Mouse (Mus musculus): ENCODE measurements around the gene Ppp6r3.
"Not testable (repeated sequence)": the region's sequence is repeated elsewhere in the genome, so short reads cannot be mapped to it uniquely, and the experiment has no call there.

The Ppp6r3 gene

DNA sequence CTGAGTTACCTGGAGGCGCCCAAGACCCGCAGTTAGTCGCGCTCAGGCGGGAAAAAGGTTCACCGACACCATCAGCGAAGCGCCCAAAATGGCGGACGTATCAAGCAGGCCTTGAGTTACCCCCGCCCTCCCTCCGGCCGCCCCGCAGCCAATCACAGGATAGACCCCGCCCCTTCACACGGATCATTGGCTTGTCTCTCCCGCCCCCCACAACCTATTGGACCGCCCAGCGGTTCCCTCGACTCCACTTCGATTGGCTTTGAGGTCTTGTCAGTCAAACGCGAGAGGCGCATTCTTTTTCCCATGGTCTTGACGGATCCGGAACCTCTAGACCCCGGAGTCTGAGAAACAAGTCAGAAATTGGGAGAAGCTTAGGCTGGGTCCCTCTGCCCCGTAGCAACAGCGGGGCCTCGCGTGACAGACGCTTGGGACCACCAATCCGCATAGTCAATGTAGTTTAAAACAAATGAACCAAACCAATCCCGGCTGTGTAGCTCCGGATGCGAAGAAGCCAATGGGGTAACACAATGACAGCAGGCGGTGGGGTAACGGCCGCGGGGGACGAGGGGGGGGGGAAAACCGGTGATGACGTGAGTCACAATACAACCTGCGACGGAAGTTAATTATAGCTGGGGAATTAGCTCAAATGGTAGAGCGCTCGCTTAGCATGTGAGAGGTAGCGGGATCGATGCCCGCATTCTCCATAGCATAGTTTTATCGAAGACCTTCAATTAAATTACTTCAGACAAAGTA lies at the start of gene Ppp6r3:
TSS of gene Ppp6r3 (minus strand) at position 118 of the 753 bp plus-strand sequence.
- peak; percentile 98 for DNase-seq (ENCODE audit: extremely low spot score)

GRCm38 (mm10) chr19:3625111-3625510 lies 49.6 kb upstream of the Ppp6r3 start:
- no peak for DNase-seq (ENCODE audit: extremely low spot score)

DNA sequence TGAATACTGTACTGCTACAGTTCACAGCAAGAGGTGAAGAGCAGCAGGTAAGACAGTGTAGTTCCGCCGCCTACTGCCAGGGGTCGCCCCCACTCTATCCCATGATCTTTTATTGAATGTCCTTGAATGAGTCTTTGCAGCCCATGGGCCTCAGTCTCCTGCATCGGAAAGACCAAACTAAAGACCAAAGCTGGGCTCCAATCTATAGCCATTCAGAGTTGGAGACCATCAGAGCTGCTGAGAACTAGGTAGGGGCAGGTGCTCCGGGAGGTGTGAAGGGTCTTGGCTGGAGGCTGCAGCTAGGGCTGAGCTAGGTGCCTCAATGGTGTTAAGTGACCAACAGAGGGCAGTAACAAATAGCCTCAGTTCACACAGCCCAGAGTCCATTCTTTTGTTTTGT lies 48.3 kb upstream of the Ppp6r3 start:
- peak; percentile 58 for DNase-seq (ENCODE audit: extremely low spot score)

GRCm38 (mm10) chr19:3623294-3623693 lies 47.7 kb upstream of the Ppp6r3 start:
- DNase-seq (ENCODE audit: extremely low spot score) = no peak

DNA sequence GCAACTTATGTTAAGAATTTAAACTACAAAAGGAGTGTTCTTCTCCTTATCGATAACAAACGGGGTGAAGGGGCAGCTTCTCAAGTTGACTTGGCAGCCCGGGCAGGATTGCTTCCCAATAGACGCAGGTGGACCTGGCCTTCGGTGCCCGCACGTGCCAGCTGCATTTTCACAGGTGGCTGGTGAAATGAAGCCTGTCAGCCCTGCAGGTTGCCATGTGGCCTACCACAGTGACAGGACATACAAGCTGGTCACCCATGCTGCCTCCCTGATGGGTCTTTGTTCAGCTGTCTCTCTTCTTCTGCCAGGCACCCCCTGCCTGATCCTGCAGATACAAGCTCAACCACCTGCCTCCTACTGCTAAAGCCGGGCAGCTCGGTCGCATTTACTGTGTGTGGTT lies 45.3 kb upstream of the Ppp6r3 start:
- DNase-seq (ENCODE audit: extremely low spot score) = no peak

- DNase-seq (ENCODE audit: extremely low spot score) = no peak
Measured at GRCm38 (mm10) chr19:3619359-3619758, 43.8 kb upstream of the Ppp6r3 start.

DNA sequence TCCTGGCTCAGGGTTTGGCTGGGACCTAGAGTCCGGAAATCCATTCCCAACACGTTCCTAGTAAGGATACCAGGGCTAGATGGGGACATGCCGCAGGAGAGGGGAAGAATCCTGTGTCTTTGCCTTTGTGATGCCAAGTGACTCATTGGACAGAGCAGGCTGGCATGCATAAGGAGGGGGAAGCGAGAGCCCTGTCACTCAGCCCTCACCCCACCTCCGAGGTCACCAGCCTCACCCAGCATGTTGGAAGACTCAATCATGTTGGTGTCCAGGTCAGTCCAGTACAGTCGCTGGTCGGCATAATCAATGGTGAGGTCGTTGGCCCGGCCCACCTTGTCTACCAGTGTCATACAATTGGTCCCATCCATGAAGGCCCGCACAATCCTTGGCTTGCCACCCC lies 38.4 kb upstream of the Ppp6r3 start:
- DNase-seq (ENCODE audit: extremely low spot score) = no peak

- no peak for DNase-seq (ENCODE audit: extremely low spot score)
Measured at GRCm38 (mm10) chr19:3612534-3613273, 37.2 kb upstream of the Ppp6r3 start.

- DNase-seq (ENCODE audit: extremely low spot score) = no peak
Measured at GRCm38 (mm10) chr19:3611730-3612129, 36.2 kb upstream of the Ppp6r3 start.

DNA sequence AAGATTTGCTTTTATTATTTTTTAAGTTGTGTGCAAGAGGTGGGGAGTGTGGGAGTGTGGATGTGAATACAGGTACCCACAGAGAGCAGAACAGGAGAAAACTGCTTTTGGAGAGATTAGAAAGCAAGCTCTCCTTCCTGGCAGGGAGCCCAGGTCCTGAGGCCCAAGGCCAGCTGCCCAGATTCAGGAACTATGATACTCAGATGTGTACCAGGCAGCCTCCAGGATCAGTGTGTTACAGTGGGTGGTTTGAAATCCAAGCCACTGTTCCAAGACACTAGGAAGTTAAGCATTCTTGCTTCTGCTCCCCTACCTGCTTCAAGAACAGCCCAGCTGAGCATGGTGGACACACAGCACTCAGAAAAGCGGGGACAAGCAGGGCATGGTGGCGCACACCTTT lies 35.3 kb upstream of the Ppp6r3 start:
- DNase-seq (ENCODE audit: extremely low spot score) = no peak

DNA sequence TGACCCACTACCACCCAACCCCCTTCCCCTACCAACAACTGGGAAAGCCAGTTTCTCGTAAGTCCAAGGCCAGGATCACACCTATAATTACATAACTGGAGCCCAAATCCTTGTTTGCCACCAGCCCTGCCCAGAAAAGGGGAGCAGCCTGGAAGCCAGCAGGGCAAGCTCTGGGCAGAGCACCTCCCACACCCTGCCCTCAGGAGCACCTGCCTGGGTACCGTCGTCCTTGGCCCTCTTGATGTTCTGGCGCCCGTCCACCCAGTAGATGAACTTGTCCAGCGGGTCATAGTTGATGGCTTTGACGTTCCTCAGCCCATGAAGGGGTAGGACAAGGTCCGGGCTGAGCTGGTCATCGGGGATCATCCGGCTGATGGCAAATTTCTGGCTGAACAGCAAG lies 34.3 kb upstream of the Ppp6r3 start:
- no peak for DNase-seq (ENCODE audit: extremely low spot score)

GRCm38 (mm10) chr19:3594316-3594715 lies 18.8 kb upstream of the Ppp6r3 start:
- no peak for DNase-seq (ENCODE audit: extremely low spot score)

DNA sequence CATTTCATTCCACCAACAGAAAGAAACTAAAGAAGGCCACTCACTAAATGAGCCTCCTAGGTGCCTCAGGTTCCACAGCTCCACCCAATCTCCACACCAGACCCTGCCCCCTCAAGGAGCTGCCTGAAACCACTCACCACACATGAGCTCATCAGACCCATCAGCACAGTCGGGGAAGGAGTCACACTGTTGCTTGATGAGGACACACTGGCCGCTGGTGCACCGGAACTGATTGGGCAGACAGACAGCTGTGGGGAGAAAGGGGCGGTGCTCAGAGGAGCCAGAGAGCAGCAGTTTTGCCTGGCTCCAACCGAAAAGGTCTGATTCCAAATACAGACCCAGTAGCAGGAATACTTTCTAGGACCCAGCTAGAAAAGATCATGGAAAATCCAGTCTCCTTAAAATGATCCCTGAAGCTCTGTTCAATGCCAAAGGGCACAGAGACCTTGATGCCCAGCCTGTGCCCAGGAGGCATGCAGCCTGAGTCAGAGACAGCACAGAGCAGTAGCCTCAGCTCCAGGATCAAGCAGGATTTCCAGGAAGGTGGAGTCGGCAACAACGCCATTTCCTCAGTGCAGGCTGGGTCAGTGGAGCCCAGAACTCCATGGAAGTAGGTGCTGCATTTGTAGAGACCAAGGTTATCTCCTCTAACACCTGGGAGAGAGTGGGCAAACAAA lies 18.0 kb upstream of the Ppp6r3 start:
- no peak for DNase-seq (ENCODE audit: extremely low spot score)

- DNase-seq (ENCODE audit: extremely low spot score) = no peak
Measured at GRCm38 (mm10) chr19:3589968-3590367, 14.4 kb upstream of the Ppp6r3 start.

- DNase-seq (ENCODE audit: extremely low spot score) = no peak
Measured at GRCm38 (mm10) chr19:3589547-3589946, 14.0 kb upstream of the Ppp6r3 start.

DNA sequence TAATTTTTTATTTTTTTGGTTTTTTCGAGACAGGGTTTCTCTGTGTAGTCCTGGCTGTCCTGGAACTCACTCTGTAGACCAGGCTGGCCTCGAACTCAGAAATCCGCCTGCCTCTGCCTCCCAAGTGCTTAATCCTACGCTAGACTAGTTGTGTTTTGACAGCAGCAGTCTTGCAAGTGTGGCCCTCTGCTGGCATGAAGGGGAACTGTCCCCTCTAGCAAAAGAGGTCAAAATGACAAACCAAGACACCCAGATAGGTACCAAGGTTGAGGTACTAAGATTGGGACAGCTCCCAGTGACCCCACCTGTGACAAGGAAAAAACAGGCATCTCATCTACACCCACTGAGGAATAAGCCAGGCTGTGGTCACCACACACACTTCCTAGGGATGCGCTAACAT lies 12.2 kb upstream of the Ppp6r3 start:
- not testable (repeated sequence) for DNase-seq (ENCODE audit: extremely low spot score)

GRCm38 (mm10) chr19:3586540-3586939 lies 11.0 kb upstream of the Ppp6r3 start:
- peak; percentile 45 for DNase-seq (ENCODE audit: extremely low spot score)

DNA sequence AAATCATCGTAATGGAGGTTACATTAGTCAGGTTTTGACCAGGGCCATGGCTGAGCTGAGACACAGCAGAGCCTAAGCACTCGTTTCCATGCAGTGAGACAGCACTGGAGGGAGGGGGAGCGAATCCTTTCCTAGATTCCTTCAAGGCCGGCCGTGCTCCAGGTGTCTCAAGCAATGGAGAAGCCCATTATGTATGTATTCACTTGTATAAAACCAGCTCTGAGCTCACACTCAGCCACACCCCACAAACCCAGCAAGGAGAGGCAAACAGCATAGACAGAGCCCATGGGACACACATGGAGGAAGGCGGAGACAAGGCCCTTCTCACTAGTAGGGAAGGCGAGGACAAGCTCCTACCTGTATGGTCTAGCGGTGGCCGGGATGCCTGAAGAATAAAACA lies 10.5 kb upstream of the Ppp6r3 start:
- DNase-seq (ENCODE audit: extremely low spot score) = no peak

DNA sequence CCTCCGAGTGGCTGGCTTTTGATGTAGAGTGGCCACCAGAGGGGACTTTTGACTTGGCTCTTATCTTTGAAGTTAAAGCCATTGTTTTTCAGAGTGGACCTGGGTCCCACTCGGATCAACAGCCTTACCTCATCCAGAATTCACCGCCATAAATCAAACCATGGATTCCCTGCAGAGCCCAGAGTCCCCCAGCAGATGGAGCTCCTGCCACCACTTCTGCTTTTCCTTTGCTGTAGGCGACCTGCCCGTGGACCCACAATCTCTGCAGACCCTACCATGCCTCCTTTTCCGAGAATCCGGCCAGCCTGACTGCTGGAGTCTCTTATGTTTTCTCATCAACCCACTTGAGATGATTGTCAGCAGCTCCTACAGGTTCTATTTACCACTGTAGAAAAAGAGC lies 5.8 kb upstream of the Ppp6r3 start:
- peak; percentile 56 for DNase-seq (ENCODE audit: extremely low spot score)

GRCm38 (mm10) chr19:3577911-3578290 lies 2.4 kb upstream of the Ppp6r3 start:
- DNase-seq (ENCODE audit: extremely low spot score) = no peak

GRCm38 (mm10) chr19:3577265-3577910 lies 1.8 kb upstream of the Ppp6r3 start:
- DNase-seq (ENCODE audit: extremely low spot score) = no peak

Data from embryo, embryonic 9.5 days (tissue).